Mouse (Mus musculus): ENCODE data around the gene Mmrn1. TPM values are rescaled to one million over a fixed set of nuclear protein-coding genes. Genes with fewer than 3 reads are reported as not detected.

Mmrn1 gene
- not detected for polyA plus RNA-seq (2015; fragmentation: Illumina TruSeq; extraction: RNeasy Lipid Tissue Mini Kit (QIAGEN cat#74804); ENCODE audit: low read depth, low replicate concordance)

GRCm38 (mm10) chr6:60924676-60925075, at the start of gene Mmrn1:
Gene Mmrn1, plus strand, starts transcription at chr6:60924976.

Other genes with a start within 250 kb of the Mmrn1 start
- gene Snca, start 95.1 kb upstream of the Mmrn1 start, polyA plus RNA-seq (2015; fragmentation: Illumina TruSeq; extraction: RNeasy Lipid Tissue Mini Kit (QIAGEN cat#74804); ENCODE audit: low read depth, low replicate concordance): 458 TPM

Data from brain, adult 10 weeks (tissue).